Mouse (Mus musculus) retina, postnatal 7 days (tissue): ENCODE data around the gene Fam151a.
"Not testable (repeated sequence)": the region's sequence is repeated elsewhere in the genome, so short reads cannot be mapped to it uniquely, and the experiment has no call there.

Experiments
- DNase-seq: peaks from one replicate; pipeline ENCODE4 v3.0.0-alpha.2; 2012; ENCODE audit warnings: low read depth, low spot score

Fam151a gene

GRCm38 (mm10) chr4:106733636-106734035 is at the start of gene Fam151a:
Gene Fam151a, plus strand, starts transcription at chr4:106733889.
- no peak for DNase-seq

GRCm38 (mm10) chr4:106688636-106689296 is 44.9 kb upstream of the Fam151a start:
- no peak for DNase-seq

GRCm38 (mm10) chr4:106693841-106694430 is 39.8 kb upstream of the Fam151a start:
- no peak for DNase-seq

- DNase-seq: no peak
Observed at GRCm38 (mm10) chr4:106699989-106700388, 33.7 kb upstream of the Fam151a start.

GRCm38 (mm10) chr4:106700798-106701197 is 32.9 kb upstream of the Fam151a start:
- DNase-seq: no peak

GRCm38 (mm10) chr4:106703956-106704355 is 29.7 kb upstream of the Fam151a start:
- no peak for DNase-seq

GRCm38 (mm10) chr4:106704416-106704815 is 29.3 kb upstream of the Fam151a start:
- no peak for DNase-seq

- no peak for DNase-seq
Observed at GRCm38 (mm10) chr4:106705096-106705665, 28.5 kb upstream of the Fam151a start.

GRCm38 (mm10) chr4:106707957-106708356 is 25.7 kb upstream of the Fam151a start:
- no peak for DNase-seq

- DNase-seq: peak; percentile 36
Observed at GRCm38 (mm10) chr4:106708408-106708807, 25.3 kb upstream of the Fam151a start.

- no peak for DNase-seq
Observed at GRCm38 (mm10) chr4:106713622-106714021, 20.1 kb upstream of the Fam151a start.

GRCm38 (mm10) chr4:106720631-106721030 is 13.1 kb upstream of the Fam151a start:
- no peak for DNase-seq

- DNase-seq: no peak
Observed at GRCm38 (mm10) chr4:106730814-106731213, 2.9 kb upstream of the Fam151a start, which contains the start of gene Mroh7. Gene Mroh7, minus strand, starts transcription at chr4:106730925.

GRCm38 (mm10) chr4:106736884-106737283 is 3.2 kb downstream of the Fam151a start:
- not testable (repeated sequence) for DNase-seq

- DNase-seq: no peak
Observed at GRCm38 (mm10) chr4:106737904-106738303, 4.2 kb downstream of the Fam151a start.

- DNase-seq: no peak
Observed at GRCm38 (mm10) chr4:106745862-106746261, 12.2 kb downstream of the Fam151a start.

GRCm38 (mm10) chr4:106747001-106747580 is 13.4 kb downstream of the Fam151a start:
- DNase-seq: no peak

- peak; percentile 63 for DNase-seq
Observed at GRCm38 (mm10) chr4:106749699-106750098, 16.0 kb downstream of the Fam151a start.

- DNase-seq: no peak
Observed at GRCm38 (mm10) chr4:106751726-106752125, 18.0 kb downstream of the Fam151a start.

- no peak for DNase-seq
Observed at GRCm38 (mm10) chr4:106764166-106764565, 30.5 kb downstream of the Fam151a start.

GRCm38 (mm10) chr4:106769306-106769705 is 35.6 kb downstream of the Fam151a start:
- no peak for DNase-seq

GRCm38 (mm10) chr4:106772558-106772957 is 38.9 kb downstream of the Fam151a start:
- no peak for DNase-seq

- not testable (repeated sequence) for DNase-seq
Observed at GRCm38 (mm10) chr4:106775767-106776166, 42.1 kb downstream of the Fam151a start.
